Mouse (Mus musculus) hindbrain, embryonic 15.5 days (tissue): ENCODE measurements around the gene Aim2. TPM values are rescaled to one million over a fixed set of nuclear protein-coding genes. Genes with fewer than 3 reads are reported as not detected.

Experiments used
- ATAC-seq: fragments of 200-750 bp; cut with Nextera tagmentation; 2 replicates; pipeline ENCODE4 v1.8.0; 2017; ENCODE audit warnings: low read depth, moderate number of reproducible peaks, moderate TSS enrichment; ENCODE audit not compliant: low FRiP score
- H3K27ac ChIP-seq: fragments of 300-500 bp; sonication (generic); replicated peaks from 2 replicates; pipeline ENCODE4 v1.5.1; 2015; ENCODE audit warnings: mild to moderate bottlenecking, inconsistent platforms
- H3K27me3 ChIP-seq: fragments of 300-500 bp; sonication (generic); 2 replicates; pipeline ENCODE4 v1.6.1; 2015; ENCODE audit warnings: control low read depth, inconsistent platforms
- H3K36me3 ChIP-seq: fragments of 300-500 bp; sonication (generic); 2 replicates; pipeline ENCODE4 v1.6.1; 2015; ENCODE audit warnings: control low read depth, inconsistent platforms
- H3K4me1 ChIP-seq: fragments of 300-500 bp; sonication (generic); replicated peaks from 2 replicates; pipeline ENCODE4 v1.6.1; 2015; ENCODE audit warnings: control low read depth, inconsistent platforms
- H3K4me2 ChIP-seq: fragments of 300-500 bp; sonication (generic); 2 replicates; pipeline ENCODE4 v1.6.1; 2015; ENCODE audit warnings: moderate library complexity, mild to moderate bottlenecking, inconsistent platforms
- H3K4me3 ChIP-seq: fragments of 300-500 bp; sonication (generic); 2 replicates; pipeline ENCODE4 v1.5.1; 2015; ENCODE audit warnings: mild to moderate bottlenecking, inconsistent platforms
- H3K9ac ChIP-seq: fragments of 300-500 bp; sonication (generic); 2 replicates; pipeline ENCODE4 v1.6.1; 2015; ENCODE audit warnings: inconsistent platforms
- H3K9me3 ChIP-seq: fragments of 300-500 bp; sonication (generic); 2 replicates; pipeline ENCODE4 v1.6.1; 2016; ENCODE audit warnings: control low read depth, inconsistent platforms
- WGBS: fragments of 180-500 bp; shearing (Covaris S2); methylation state at CpG from one replicate; pipeline ENCODE4 v1.1.7; 2015; 5-methylcytosine and 5-hydroxymethylcytosine counted together
- polyA plus RNA-seq: library from polyadenylated mRNA; unstranded; fragments of >200 nt; fragmentation: Nextera tagmentation; extraction: Ambion mirVana; gene quantifications from 2 replicates; pipeline ENCODE4 v1.2.1, GENCODE M21; 2015

The Aim2 gene
- polyA plus RNA-seq, 1 experiment from 2014 or later, result 0.83 TPM

GRCm38 (mm10) chr1:173349192-173349591 is 1.5 kb upstream of the Aim2 start:
- Histone ChIP-seq H3K9me3 (no peaks in the 10 kb centered on the region), H3K9ac (no peak overlapping the region), H3K27me3 (no peaks in the 10 kb centered on the region), H3K4me2 (no peak overlapping the region; the same call in 1 of the 2 replicates), H3K36me3 (peaks cover 14% of the 10 kb centered on the region), H3K4me1 (peaks cover 13% of the 10 kb centered on the region; the same call in 1 of the 2 replicates), H3K27ac (no peak overlapping the region), H3K4me3 (no peak overlapping the region)
- WGBS, result 57% methylated on average over 5 of the region's 5 CpGs
- ATAC-seq, result no peak

- Histone ChIP-seq H3K27me3 (no peaks in the 10 kb centered on the region), H3K9me3 (no peaks in the 10 kb centered on the region), H3K4me3 (peak overlapping the region; percentile 4; the same call in 1 of the 2 replicates), H3K27ac (no peak overlapping the region), H3K4me1 (peaks cover 13% of the 10 kb centered on the region; the same call in 1 of the 2 replicates), H3K4me2 (peak overlapping the region; percentile 27), H3K9ac (no peak overlapping the region), H3K36me3 (peaks cover 11% of the 10 kb centered on the region)
- WGBS, result 5% methylated on average over 6 of the region's 6 CpGs
- peak; percentile 80; the same call in 1 of the 2 replicates for ATAC-seq
These were observed 733 bp upstream of the Aim2 start for GRCm38 (mm10) chr1:173349946-173350345.

- ATAC-seq, result no peak
- Histone ChIP-seq H3K4me3 (no peak overlapping the region), H3K4me2 (no peak overlapping the region), H3K27ac (no peak overlapping the region), H3K9me3 (no peaks in the 10 kb centered on the region), H3K27me3 (no peaks in the 10 kb centered on the region), H3K9ac (no peak overlapping the region), H3K4me1 (peaks cover 33% of the 10 kb centered on the region), H3K36me3 (peaks cover 6% of the 10 kb centered on the region; the same call in 1 of the 2 replicates)
- 83% methylated on average over 7 of the region's 7 CpGs for WGBS
These were observed 4.6 kb downstream of the Aim2 start for GRCm38 (mm10) chr1:173355107-173355846.

GRCm38 (mm10) chr1:173356699-173357098 is 6.0 kb downstream of the Aim2 start:
- no peak for ATAC-seq
- H3K4me1 ChIP-seq, result peaks cover 36% of the 10 kb centered on the region
- H3K4me2 ChIP-seq, result no peak overlapping the region
- H3K27ac ChIP-seq, result no peak overlapping the region
- H3K4me3 ChIP-seq, result no peak overlapping the region
- H3K9me3 ChIP-seq, result no peaks in the 10 kb centered on the region
- WGBS, result 84% methylated on average over 2 of the region's 2 CpGs
- no peaks in the 10 kb centered on the region for H3K27me3 ChIP-seq
- H3K9ac ChIP-seq, result no peak overlapping the region
- peaks cover 6% of the 10 kb centered on the region; the same call in 1 of the 2 replicates for H3K36me3 ChIP-seq

- no peak overlapping the region for H3K27ac ChIP-seq
- 46% methylated on average over 4 of the region's 4 CpGs for whole genome bisulfite sequencing
These were observed 7.1 kb downstream of the Aim2 start for GRCm38 (mm10) chr1:173357799-173358198.

GRCm38 (mm10) chr1:173359590-173360290 is 9.1 kb downstream of the Aim2 start:
- Histone ChIP-seq H3K4me3 (no peak overlapping the region), H3K4me1 (peaks cover 52% of the 10 kb centered on the region), H3K36me3 (peaks cover 6% of the 10 kb centered on the region; the same call in 1 of the 2 replicates), H3K9me3 (no peaks in the 10 kb centered on the region), H3K9ac (no peak overlapping the region), H3K27me3 (no peaks in the 10 kb centered on the region), H3K4me2 (no peak overlapping the region), H3K27ac (0 out of 2 replicates have a peak overlapping the region, but pooled peaks have one; percentile 13)
- WGBS, result 45% methylated on average over 4 of the region's 4 CpGs
- ATAC-seq, result no peak

More at GRCm38 (mm10) chr1:173357799-173358198, 7.1 kb downstream of the Aim2 start:
- H3K4me1 ChIP-seq, result peaks cover 36% of the 10 kb centered on the region
- peaks cover 6% of the 10 kb centered on the region; the same call in 1 of the 2 replicates for H3K36me3 ChIP-seq
- H3K27me3 ChIP-seq, result no peaks in the 10 kb centered on the region
- H3K9ac ChIP-seq, result no peak overlapping the region
- no peak overlapping the region for H3K4me2 ChIP-seq
- no peak for ATAC-seq
- H3K4me3 ChIP-seq, result no peak overlapping the region
- no peaks in the 10 kb centered on the region for H3K9me3 ChIP-seq

- no peak for ATAC-seq
- no peak overlapping the region for H3K4me2 ChIP-seq
- H3K27ac ChIP-seq, result no peak overlapping the region
- H3K36me3 ChIP-seq, result 0 out of 2 replicates have a peak, but pooled peaks cover 6% of the 10 kb centered on the region
- H3K9ac ChIP-seq, result no peak overlapping the region
- peaks cover 60% of the 10 kb centered on the region for H3K4me1 ChIP-seq
- WGBS, result 50% methylated on average over 6 of the region's 6 CpGs
- H3K27me3 ChIP-seq, result no peaks in the 10 kb centered on the region
- no peak overlapping the region for H3K4me3 ChIP-seq
- no peaks in the 10 kb centered on the region for H3K9me3 ChIP-seq
These were observed 11.0 kb downstream of the Aim2 start for GRCm38 (mm10) chr1:173361651-173362050.

GRCm38 (mm10) chr1:173363436-173363835 is 12.8 kb downstream of the Aim2 start:
- Histone ChIP-seq H3K9ac (no peak overlapping the region), H3K36me3 (no peaks in the 10 kb centered on the region), H3K27me3 (no peaks in the 10 kb centered on the region), H3K4me1 (peaks cover 64% of the 10 kb centered on the region), H3K9me3 (no peaks in the 10 kb centered on the region), H3K4me2 (no peak overlapping the region), H3K27ac (no peak overlapping the region), H3K4me3 (no peak overlapping the region)
- no peak for ATAC-seq
- WGBS, result 93% methylated on average over 2 of the region's 2 CpGs

GRCm38 (mm10) chr1:173364125-173364800 is 13.6 kb downstream of the Aim2 start:
- Histone ChIP-seq H3K9me3 (no peaks in the 10 kb centered on the region), H3K27me3 (no peaks in the 10 kb centered on the region), H3K4me2 (peak overlapping the region; percentile 77; the same call in 1 of the 2 replicates), H3K36me3 (no peaks in the 10 kb centered on the region), H3K27ac (no peak overlapping the region), H3K9ac (no peak overlapping the region), H3K4me3 (no peak overlapping the region), H3K4me1 (peaks cover 56% of the 10 kb centered on the region)
- 81% methylated on average over 4 of the region's 4 CpGs for WGBS
- no peak for ATAC-seq

- Histone ChIP-seq H3K27me3 (no peaks in the 10 kb centered on the region), H3K4me1 (peaks cover 39% of the 10 kb centered on the region), H3K9me3 (no peaks in the 10 kb centered on the region), H3K4me2 (peak overlapping the region; percentile 77), H3K27ac (peak overlapping the region; percentile 94), H3K4me3 (peak overlapping the region; percentile 79), H3K9ac (peak overlapping the region; percentile 95), H3K36me3 (no peaks in the 10 kb centered on the region)
- 2% methylated on average over 13 of the region's 13 CpGs for WGBS
- ATAC-seq, result peak; percentile 44
These were observed 15.3 kb downstream of the Aim2 start for GRCm38 (mm10) chr1:173365970-173366409.

GRCm38 (mm10) chr1:173366701-173367355 is 16.1 kb downstream of the Aim2 start:
- ATAC-seq, result peak; percentile 71
- H3K4me2 ChIP-seq, result peak overlapping the region; percentile 77
- peak overlapping the region; percentile 94 for H3K27ac ChIP-seq
- 0% methylated on average over 31 of the region's 31 CpGs for WGBS
- H3K27me3 ChIP-seq, result no peaks in the 10 kb centered on the region
- no peaks in the 10 kb centered on the region for H3K9me3 ChIP-seq
- peaks cover 39% of the 10 kb centered on the region for H3K4me1 ChIP-seq
- H3K36me3 ChIP-seq, result no peaks in the 10 kb centered on the region
- peak overlapping the region; percentile 95 for H3K9ac ChIP-seq
- H3K4me3 ChIP-seq, result peak overlapping the region; percentile 79
